Mouse (Mus musculus): ENCODE measurements at regions not wholly inside any gene's neighbourhood (a gene's known extent, or its start where the extent isn't known, plus 50 kb on each side); places are given as distances from the start of the nearest gene placed in this dataset.

GRCm38 (mm10) chr1:71814141-71814540 is 161.1 kb upstream of the Fn1 start:
- WGBS = 92% methylated on average over 4 of the region's 4 CpGs

GRCm38 (mm10) chr1:71812171-71812695 is 159.2 kb upstream of the Fn1 start:
- Histone ChIP-seq H3K9ac (replicated peaks; ENCODE audit: low read depth, low read length) (no peak overlapping the region), H3K4me3 (ENCODE audit: low read depth, low read length) (no peak overlapping the region), H3K27ac (ENCODE audit: low read depth, low read length) (no peak overlapping the region), H3K4me2 (ENCODE audit: low read depth, low read length) (no peak overlapping the region), H3K36me3 (ENCODE audit: control insufficient read depth, insufficient read depth, low read length) (no peaks in the 10 kb centered on the region), H3K27me3 (ENCODE audit: control insufficient read depth, insufficient read depth, low read length) (no peaks in the 10 kb centered on the region), H3K4me1 (ENCODE audit: control insufficient read depth, insufficient read depth, low read length) (no peaks in the 10 kb centered on the region), H3K9me3 (ENCODE audit: control insufficient read depth, low read length) (no peaks in the 10 kb centered on the region)
- 93% methylated on average over 11 of the region's 11 CpGs for WGBS
- no peak for ATAC-seq (ENCODE audit: low read depth)

More at GRCm38 (mm10) chr1:71814141-71814540, 161.1 kb upstream of the Fn1 start:
- no peak for ATAC-seq (ENCODE audit: low read depth)
- H3K9ac ChIP-seq (replicated peaks; ENCODE audit: low read depth, low read length) = no peak overlapping the region
- H3K27ac ChIP-seq (ENCODE audit: low read depth, low read length) = no peak overlapping the region
- H3K4me1 ChIP-seq (ENCODE audit: control insufficient read depth, insufficient read depth, low read length) = no peaks in the 10 kb centered on the region
- no peaks in the 10 kb centered on the region for H3K9me3 ChIP-seq (ENCODE audit: control insufficient read depth, low read length)
- no peaks in the 10 kb centered on the region for H3K36me3 ChIP-seq (ENCODE audit: control insufficient read depth, insufficient read depth, low read length)
- H3K4me2 ChIP-seq (ENCODE audit: low read depth, low read length) = no peak overlapping the region
- H3K27me3 ChIP-seq (ENCODE audit: control insufficient read depth, insufficient read depth, low read length) = no peaks in the 10 kb centered on the region
- no peak overlapping the region for H3K4me3 ChIP-seq (ENCODE audit: low read depth, low read length)

- Histone ChIP-seq H3K9ac (replicated peaks; ENCODE audit: low read depth, low read length) (no peak overlapping the region), H3K4me3 (ENCODE audit: low read depth, low read length) (no peak overlapping the region), H3K9me3 (ENCODE audit: control insufficient read depth, low read length) (no peaks in the 10 kb centered on the region), H3K4me1 (ENCODE audit: control insufficient read depth, insufficient read depth, low read length) (no peaks in the 10 kb centered on the region), H3K27ac (ENCODE audit: low read depth, low read length) (no peak overlapping the region), H3K36me3 (ENCODE audit: control insufficient read depth, insufficient read depth, low read length) (no peaks in the 10 kb centered on the region), H3K27me3 (ENCODE audit: control insufficient read depth, insufficient read depth, low read length) (no peaks in the 10 kb centered on the region), H3K4me2 (ENCODE audit: low read depth, low read length) (no peak overlapping the region)
- WGBS = 94% methylated on average over 11 of the region's 11 CpGs
- no peak for ATAC-seq (ENCODE audit: low read depth)
These were observed 158.3 kb upstream of the Fn1 start for GRCm38 (mm10) chr1:71811196-71811788.

GRCm38 (mm10) chr1:71808005-71808404 is 155.0 kb upstream of the Fn1 start:
- no peaks in the 10 kb centered on the region for H3K4me1 ChIP-seq (ENCODE audit: control insufficient read depth, insufficient read depth, low read length)
- no peaks in the 10 kb centered on the region for H3K9me3 ChIP-seq (ENCODE audit: control insufficient read depth, low read length)
- no peak overlapping the region for H3K4me3 ChIP-seq (ENCODE audit: low read depth, low read length)
- no peak overlapping the region for H3K4me2 ChIP-seq (ENCODE audit: low read depth, low read length)
- no peaks in the 10 kb centered on the region for H3K27me3 ChIP-seq (ENCODE audit: control insufficient read depth, insufficient read depth, low read length)
- ATAC-seq (ENCODE audit: low read depth) = no peak
- H3K9ac ChIP-seq (replicated peaks; ENCODE audit: low read depth, low read length) = no peak overlapping the region
- H3K36me3 ChIP-seq (ENCODE audit: control insufficient read depth, insufficient read depth, low read length) = no peaks in the 10 kb centered on the region
- 77% methylated on average over 1 of the region's 1 CpGs for WGBS
- H3K27ac ChIP-seq (ENCODE audit: low read depth, low read length) = no peak overlapping the region

- H3K27me3 ChIP-seq (ENCODE audit: control insufficient read depth, insufficient read depth, low read length) = no peaks in the 10 kb centered on the region
These were observed 154.6 kb upstream of the Fn1 start for GRCm38 (mm10) chr1:71807586-71807985.

GRCm38 (mm10) chr1:71801283-71802066 is 148.5 kb upstream of the Fn1 start:
- Histone ChIP-seq H3K4me3 (ENCODE audit: low read depth, low read length) (no peak overlapping the region), H3K9me3 (ENCODE audit: control insufficient read depth, low read length) (no peaks in the 10 kb centered on the region)

More at GRCm38 (mm10) chr1:71807586-71807985, 154.6 kb upstream of the Fn1 start:
- Histone ChIP-seq H3K9me3 (ENCODE audit: control insufficient read depth, low read length) (no peaks in the 10 kb centered on the region), H3K36me3 (ENCODE audit: control insufficient read depth, insufficient read depth, low read length) (no peaks in the 10 kb centered on the region), H3K4me2 (ENCODE audit: low read depth, low read length) (no peak overlapping the region), H3K27ac (ENCODE audit: low read depth, low read length) (no peak overlapping the region), H3K9ac (replicated peaks; ENCODE audit: low read depth, low read length) (no peak overlapping the region), H3K4me1 (ENCODE audit: control insufficient read depth, insufficient read depth, low read length) (no peaks in the 10 kb centered on the region), H3K4me3 (ENCODE audit: low read depth, low read length) (no peak overlapping the region)
- WGBS = 71% methylated on average over 4 of the region's 4 CpGs
- no peak for ATAC-seq (ENCODE audit: low read depth)

GRCm38 (mm10) chr1:71800581-71800980 is 147.6 kb upstream of the Fn1 start:
- no peak overlapping the region for H3K4me2 ChIP-seq (ENCODE audit: low read depth, low read length)
- H3K27ac ChIP-seq (ENCODE audit: low read depth, low read length) = no peak overlapping the region
- H3K27me3 ChIP-seq (ENCODE audit: control insufficient read depth, insufficient read depth, low read length) = no peaks in the 10 kb centered on the region
- H3K4me1 ChIP-seq (ENCODE audit: control insufficient read depth, insufficient read depth, low read length) = no peaks in the 10 kb centered on the region
- no peaks in the 10 kb centered on the region for H3K9me3 ChIP-seq (ENCODE audit: control insufficient read depth, low read length)
- H3K9ac ChIP-seq (replicated peaks; ENCODE audit: low read depth, low read length) = no peak overlapping the region
- no peak for ATAC-seq (ENCODE audit: low read depth)
- H3K4me3 ChIP-seq (ENCODE audit: low read depth, low read length) = no peak overlapping the region
- no peaks in the 10 kb centered on the region for H3K36me3 ChIP-seq (ENCODE audit: control insufficient read depth, insufficient read depth, low read length)
- WGBS = 57% methylated on average over 2 of the region's 2 CpGs

More at GRCm38 (mm10) chr1:71801283-71802066, 148.5 kb upstream of the Fn1 start:
- H3K36me3 ChIP-seq (ENCODE audit: control insufficient read depth, insufficient read depth, low read length) = no peaks in the 10 kb centered on the region
- WGBS = 73% methylated on average over 9 of the region's 9 CpGs
- ATAC-seq (ENCODE audit: low read depth) = no peak
- H3K27me3 ChIP-seq (ENCODE audit: control insufficient read depth, insufficient read depth, low read length) = no peaks in the 10 kb centered on the region
- no peak overlapping the region for H3K9ac ChIP-seq (replicated peaks; ENCODE audit: low read depth, low read length)
- H3K4me1 ChIP-seq (ENCODE audit: control insufficient read depth, insufficient read depth, low read length) = no peaks in the 10 kb centered on the region
- no peak overlapping the region for H3K4me2 ChIP-seq (ENCODE audit: low read depth, low read length)
- H3K27ac ChIP-seq (ENCODE audit: low read depth, low read length) = no peak overlapping the region

- no peak for ATAC-seq (ENCODE audit: low read depth)
- H3K9me3 ChIP-seq (ENCODE audit: control insufficient read depth, low read length) = no peaks in the 10 kb centered on the region
- H3K4me3 ChIP-seq (ENCODE audit: low read depth, low read length) = no peak overlapping the region
- WGBS = 73% methylated on average over 9 of the region's 9 CpGs
- H3K36me3 ChIP-seq (ENCODE audit: control insufficient read depth, insufficient read depth, low read length) = no peaks in the 10 kb centered on the region
- no peak overlapping the region for H3K27ac ChIP-seq (ENCODE audit: low read depth, low read length)
- H3K9ac ChIP-seq (replicated peaks; ENCODE audit: low read depth, low read length) = no peak overlapping the region
- no peaks in the 10 kb centered on the region for H3K4me1 ChIP-seq (ENCODE audit: control insufficient read depth, insufficient read depth, low read length)
- no peak overlapping the region for H3K4me2 ChIP-seq (ENCODE audit: low read depth, low read length)
- no peaks in the 10 kb centered on the region for H3K27me3 ChIP-seq (ENCODE audit: control insufficient read depth, insufficient read depth, low read length)
These were observed 145.6 kb upstream of the Fn1 start for GRCm38 (mm10) chr1:71798636-71799035.

GRCm38 (mm10) chr1:71788408-71788807 is 135.4 kb upstream of the Fn1 start:
- H3K4me2 ChIP-seq (ENCODE audit: low read depth, low read length) = no peak overlapping the region
- H3K27ac ChIP-seq (ENCODE audit: low read depth, low read length) = no peak overlapping the region
- no peak for ATAC-seq (ENCODE audit: low read depth)
- H3K36me3 ChIP-seq (ENCODE audit: control insufficient read depth, insufficient read depth, low read length) = no peaks in the 10 kb centered on the region
- H3K9ac ChIP-seq (replicated peaks; ENCODE audit: low read depth, low read length) = no peak overlapping the region
- H3K27me3 ChIP-seq (ENCODE audit: control insufficient read depth, insufficient read depth, low read length) = no peaks in the 10 kb centered on the region
- 62% methylated on average over 1 of the region's 1 CpGs for WGBS
- no peaks in the 10 kb centered on the region for H3K9me3 ChIP-seq (ENCODE audit: control insufficient read depth, low read length)
- no peaks in the 10 kb centered on the region for H3K4me1 ChIP-seq (ENCODE audit: control insufficient read depth, insufficient read depth, low read length)
- no peak overlapping the region for H3K4me3 ChIP-seq (ENCODE audit: low read depth, low read length)
